Mouse (Mus musculus): ENCODE measurements around the gene Galnt15.

The Galnt15 gene

DNA sequence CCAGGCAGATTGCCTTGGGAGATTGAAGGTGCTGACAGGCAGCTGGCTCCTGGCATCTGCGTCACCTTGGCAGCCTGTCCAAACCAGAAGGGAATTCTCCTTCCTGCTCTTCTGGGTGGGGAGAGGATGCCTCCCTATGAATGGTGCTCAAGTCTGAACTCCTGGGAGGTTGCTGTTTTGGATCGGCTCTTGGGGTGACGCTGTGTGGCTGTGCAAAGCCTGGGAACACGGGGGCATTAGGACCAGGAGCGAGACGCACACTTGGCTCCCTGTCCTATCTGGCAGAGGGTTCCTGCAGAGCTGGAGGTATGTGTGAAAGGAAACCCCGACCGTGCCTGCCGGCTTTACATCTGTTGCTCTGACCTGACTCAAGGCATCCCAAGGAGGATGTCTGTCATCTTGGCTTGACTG is at the start of gene Galnt15:
Gene Galnt15 (plus strand): TSS at position 309 of the 411 bp plus-strand sequence.
- DNase-seq (ENCODE audit: low spot score in 2 of 2), result no peak

DNA sequence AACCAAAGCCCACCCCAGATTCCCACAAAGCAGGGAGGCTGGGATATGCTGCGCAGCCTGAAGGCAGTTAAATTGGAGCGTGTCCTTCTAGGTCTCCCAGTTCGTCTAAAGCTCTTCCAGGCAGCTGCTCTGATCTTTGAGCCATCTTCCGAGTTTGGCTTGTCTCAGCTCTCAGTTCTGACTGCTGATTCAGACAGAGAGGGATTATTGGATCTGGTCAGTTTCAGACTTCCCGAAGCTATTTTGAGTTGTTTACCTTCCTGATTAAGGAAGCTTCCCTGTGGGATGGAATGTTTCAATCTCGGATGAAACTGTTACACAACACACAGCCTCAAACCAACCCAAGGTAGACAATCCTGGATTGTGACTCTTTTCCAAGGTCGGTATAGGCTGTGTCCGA is 34.8 kb upstream of the Galnt15 start:
- DNase-seq (ENCODE audit: low spot score in 2 of 2), result no peak

- DNase-seq (ENCODE audit: low spot score in 2 of 2), result no peak
Observed at GRCm38 (mm10) chr14:32000941-32001340, 27.8 kb upstream of the Galnt15 start.

DNA sequence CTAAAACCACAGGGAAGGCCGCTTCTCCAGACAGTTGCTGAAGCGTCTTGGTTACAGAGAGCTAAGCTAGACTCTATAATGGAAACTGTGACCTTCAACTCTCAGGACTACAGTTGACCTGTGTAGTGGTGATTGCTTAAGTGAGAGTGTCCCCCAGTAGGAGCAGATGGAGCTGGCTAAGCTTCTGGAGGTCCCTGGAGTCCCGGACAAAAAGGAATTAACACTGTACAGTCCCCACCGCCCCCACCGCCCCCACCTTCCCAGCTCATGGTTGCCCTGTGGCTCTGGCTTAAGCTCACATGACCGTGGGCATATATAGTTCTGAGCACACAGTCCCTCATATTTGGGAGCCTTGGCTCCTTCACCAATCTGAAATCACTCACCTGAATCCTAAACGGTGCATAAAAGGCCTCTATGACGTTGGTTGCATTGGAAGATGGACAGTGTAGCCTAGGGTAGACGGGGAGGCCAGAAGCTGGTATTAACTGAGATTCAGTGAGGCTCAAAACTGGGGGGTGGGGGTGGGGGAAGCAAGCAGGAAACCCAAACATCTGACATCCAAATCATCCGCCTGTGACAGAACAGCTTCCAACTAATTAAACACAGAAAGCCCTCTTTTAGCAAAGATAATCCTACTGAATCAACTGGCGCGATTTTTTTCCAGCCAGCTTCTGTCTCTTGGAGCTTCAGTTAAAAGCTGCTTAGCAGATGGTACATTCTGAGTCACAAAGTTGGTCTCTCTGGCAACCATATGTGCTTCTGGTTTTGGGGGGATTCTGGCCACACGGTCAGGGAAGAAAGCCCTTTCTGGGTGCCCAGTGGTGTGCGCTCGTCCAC is 26.1 kb upstream of the Galnt15 start:
- DNase-seq (ENCODE audit: low spot score in 2 of 2), result no peak

- no peak for DNase-seq (ENCODE audit: low spot score in 2 of 2)
Observed at GRCm38 (mm10) chr14:32003904-32004596, 24.7 kb upstream of the Galnt15 start.

DNA sequence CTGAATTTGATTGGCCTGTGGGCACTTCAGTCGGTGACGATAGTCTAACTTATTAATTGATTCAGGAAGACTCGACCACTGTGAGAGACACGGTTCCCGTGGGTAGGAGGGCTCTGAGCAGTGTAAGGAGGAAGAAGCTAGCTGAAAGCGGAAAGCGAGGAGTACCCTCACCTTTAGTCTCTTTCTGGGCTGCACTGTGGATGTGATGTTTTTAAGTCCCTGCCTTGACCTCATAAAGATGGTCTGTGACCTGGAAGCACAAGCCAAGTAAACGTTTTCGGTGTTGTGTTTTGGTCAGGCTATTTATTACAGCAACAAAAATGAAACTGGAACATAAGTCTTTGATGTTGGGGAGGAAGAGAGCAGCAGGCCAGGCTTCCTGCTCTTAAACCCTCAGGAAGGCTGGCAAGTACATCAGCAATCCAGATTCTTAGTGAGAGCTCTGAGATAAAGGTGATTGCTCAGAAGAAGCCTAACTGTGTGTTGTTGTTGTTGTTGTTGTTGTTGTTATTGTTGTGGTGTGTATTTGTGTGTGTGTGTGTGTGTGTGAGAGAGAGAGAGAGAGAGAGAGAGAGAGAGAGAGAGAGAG is 23.0 kb upstream of the Galnt15 start:
- no peak for DNase-seq (ENCODE audit: low spot score in 2 of 2)

DNA sequence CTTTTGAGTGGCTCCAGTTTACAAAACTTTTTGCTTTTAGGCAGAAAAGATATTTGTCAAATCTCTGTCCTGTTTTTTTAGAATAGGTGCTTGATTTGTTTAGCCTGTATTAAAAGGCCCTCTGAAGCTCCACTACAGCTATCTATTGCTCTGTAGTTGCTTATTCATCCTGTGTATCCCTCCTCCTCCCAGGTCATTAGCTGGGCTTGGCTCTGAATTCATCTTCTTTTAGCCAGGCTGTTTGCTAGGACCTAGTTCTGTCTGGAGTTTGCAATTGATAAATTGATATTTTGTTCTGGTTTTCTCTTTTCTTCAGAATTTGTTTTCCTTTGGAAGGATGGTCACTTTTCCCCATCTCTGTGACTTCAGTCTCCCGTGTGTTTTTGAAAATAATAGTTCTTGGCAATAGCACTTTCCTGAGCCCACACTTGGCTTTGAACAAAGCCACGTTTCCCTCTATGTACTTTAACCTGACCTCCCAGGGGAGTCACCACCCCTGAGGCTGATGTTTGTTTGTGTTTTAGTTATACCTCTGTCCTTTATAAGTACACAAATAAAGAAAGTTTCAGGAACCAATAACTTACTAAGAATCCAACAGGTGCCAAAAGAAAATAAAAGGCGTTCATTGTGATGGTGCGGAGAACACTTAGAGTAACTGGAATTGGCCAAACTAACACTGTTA is 21.0 kb upstream of the Galnt15 start:
- DNase-seq (ENCODE audit: low spot score in 2 of 2), result no peak

DNA sequence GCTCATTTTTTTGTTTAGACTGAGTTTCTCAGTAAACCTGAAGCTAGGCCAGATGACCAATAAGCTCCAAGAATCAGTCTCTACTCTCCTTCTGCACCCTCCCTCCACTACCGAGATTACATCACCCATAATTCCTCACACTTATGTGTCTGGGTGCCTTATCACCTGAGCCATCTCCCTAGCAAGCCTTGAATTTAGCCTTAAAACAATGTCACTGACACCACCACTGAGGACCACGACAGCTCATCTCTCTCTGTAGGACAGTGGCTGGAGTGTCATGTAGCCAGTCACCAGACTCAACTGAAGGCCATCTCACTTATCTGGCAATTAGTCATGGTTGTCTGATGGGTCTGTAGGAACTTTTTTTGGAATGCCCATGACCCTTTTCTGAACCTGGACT is 19.1 kb upstream of the Galnt15 start:
- no peak for DNase-seq (ENCODE audit: low spot score in 2 of 2)

DNA sequence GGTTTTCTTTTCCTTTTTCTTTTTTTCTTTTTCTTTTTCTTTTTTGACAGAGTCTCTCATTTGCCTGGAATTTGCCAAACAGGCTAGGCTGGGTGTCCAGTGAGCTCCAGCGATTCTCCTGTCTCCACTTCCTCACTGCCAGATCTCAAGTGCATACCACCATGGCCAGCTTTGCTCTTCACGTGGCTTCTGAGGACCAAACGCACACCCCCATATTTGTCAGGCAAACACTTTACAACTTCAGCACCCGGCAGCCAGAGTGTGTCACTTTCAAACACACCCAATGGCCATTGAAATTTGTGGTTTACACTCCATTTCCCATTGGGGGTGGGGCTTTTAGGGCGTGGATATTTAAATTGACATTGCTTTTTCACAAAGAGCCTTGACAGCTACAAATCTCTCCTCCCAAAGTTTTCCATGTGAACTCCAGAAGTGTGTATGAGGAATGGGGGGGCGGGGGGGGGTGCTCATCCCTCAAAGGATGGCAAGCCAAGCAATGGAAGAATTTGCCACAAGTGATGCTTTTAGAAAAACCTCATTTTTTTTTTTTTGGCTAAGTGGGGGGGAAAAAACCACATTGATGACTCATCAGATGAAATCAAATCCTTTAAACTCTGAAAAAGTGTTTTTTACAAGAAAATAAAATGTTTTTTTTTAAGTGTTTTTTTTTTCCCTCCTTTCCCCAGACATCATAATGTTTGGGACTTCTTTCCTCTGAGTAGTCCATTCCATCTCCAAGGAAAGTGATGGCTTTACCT is 17.1 kb upstream of the Galnt15 start:
- DNase-seq (ENCODE audit: low spot score in 2 of 2), result no peak

DNA sequence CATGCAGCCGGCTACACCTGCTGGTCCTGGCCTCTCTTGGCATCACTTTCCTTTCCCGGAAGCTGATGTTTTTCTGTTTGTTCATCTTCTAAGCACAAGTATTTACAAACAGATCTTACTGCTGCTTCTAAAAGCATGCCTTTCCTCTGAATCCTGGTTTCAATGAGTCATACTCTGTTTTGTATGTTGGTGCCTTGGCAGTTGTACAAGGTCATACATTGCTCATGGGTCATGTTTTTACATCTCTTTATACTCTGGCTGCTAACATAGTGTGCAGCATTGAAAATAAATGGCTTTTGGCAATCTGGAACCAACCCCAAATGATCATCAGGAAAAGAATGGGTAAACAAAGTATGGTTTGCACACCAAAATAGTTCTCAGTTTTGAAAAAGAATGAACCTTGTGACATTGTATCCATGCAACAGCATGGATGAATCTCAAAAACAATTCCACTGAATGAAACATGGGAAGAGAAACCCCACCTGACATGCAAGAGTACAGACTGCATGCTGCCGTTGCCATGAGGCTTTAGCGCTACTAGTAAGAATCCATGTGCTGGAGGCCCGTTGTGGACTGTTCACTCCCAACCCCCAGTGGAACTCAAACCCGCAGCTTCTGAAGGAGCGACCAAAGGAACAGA is 13.5 kb upstream of the Galnt15 start:
- DNase-seq (ENCODE audit: low spot score in 2 of 2), result no peak

- no peak for DNase-seq (ENCODE audit: low spot score in 2 of 2)
Observed at GRCm38 (mm10) chr14:32016466-32016865, 12.3 kb upstream of the Galnt15 start.

DNA sequence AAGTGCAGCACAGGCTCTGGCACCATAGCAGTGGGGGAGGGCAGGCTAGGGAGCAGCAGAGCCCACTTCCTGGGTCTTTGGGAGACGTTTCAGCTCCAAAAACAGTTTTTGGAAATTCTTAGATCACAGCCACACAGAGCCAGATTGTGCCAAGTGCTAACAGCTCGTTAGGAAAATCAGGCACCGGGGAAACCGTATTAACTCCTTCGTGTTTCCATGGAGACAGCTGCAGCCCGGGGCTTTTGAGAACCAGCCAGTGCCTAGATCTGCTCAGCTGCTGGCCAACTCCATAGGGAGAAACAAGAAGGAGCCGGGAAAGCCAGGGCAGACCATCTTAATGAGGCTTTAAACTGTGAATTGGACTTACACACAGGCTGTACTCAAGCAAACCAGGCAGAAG is 11.9 kb upstream of the Galnt15 start:
- no peak for DNase-seq (ENCODE audit: low spot score in 2 of 2)

DNA sequence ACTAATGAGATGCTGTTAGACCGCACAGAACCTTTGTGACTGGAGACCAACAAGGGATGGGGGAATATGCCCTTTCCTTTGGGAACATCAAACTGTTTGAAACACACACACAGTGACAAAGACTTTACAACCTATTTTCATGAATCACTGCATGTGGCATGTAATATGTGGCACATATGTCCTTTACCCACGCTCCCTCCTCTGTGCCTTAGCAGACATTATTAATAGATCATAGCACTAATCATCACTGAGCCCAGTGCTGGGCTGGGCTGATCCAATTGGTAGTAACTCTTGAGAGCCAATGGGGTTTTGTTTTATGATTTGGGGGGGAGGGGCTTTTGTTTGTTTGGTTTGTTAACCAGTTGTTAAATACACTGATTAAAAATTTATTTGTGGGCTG is 11.3 kb upstream of the Galnt15 start:
- no peak for DNase-seq (ENCODE audit: low spot score in 2 of 2)

- DNase-seq (ENCODE audit: low spot score in 2 of 2), result no peak
Observed at GRCm38 (mm10) chr14:32019091-32019490, 9.7 kb upstream of the Galnt15 start.

DNA sequence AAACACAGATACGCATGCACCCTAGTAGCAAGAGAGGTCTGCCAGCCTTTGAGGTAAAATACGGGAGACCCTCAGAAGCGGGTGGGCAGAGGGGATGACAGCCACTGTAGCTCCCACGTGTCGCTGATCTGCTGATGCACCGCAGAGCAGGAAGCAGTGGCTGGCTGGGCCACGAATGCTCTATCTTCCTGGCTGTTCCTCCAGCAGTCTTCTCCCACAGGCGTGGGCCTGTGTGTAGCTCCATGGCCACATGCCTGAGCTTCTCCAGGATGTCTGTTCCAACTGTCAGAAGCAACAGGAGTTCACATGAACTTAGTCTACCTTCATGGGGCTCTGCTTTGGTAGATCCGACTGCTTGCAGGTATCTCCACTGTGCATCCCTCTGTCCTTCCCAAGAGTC is 6.8 kb upstream of the Galnt15 start:
- no peak for DNase-seq (ENCODE audit: low spot score in 2 of 2)

GRCm38 (mm10) chr14:32022450-32022849 is 6.3 kb upstream of the Galnt15 start:
- DNase-seq (ENCODE audit: low spot score in 2 of 2), result no peak

DNA sequence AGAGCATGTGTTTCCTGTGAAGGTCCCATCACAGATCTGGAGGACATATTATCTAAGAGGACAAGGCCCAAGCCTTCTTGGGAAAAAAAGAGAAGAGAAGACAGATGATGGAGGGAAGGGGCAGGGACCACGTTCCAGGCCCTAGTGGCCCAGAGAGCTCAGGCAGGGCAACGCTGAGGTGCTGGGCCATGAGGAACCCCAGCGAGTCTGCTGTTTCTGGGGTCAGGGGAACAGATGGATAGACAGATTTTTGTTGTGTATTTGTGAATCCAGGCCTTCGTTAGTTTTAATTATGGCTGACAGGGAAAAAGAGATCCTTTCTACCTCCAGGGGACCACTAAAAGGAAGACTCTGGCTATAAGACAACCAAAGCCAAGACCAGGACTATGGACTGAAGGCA is 4.9 kb upstream of the Galnt15 start:
- no peak for DNase-seq (ENCODE audit: low spot score in 2 of 2)

DNA sequence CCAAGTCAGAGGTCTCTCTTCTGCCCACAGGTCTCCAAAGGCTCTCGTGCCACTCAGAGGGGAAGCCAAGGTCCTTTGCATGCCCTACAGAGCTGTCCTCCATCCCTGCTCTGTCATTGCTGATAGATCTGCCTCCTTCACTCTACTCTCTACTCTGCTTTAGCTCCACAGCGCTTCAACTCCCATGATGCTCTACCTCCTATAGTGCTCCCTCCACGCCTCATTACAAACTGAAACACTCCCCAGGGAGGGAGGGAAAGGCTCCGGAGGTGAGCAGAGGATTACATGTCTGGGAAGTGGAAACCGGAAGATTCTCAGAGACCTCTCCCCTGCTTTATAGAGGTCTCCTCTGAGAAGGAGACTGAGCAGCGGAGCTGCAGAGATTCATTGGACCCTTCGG is 1.6 kb upstream of the Galnt15 start:
- no peak for DNase-seq (ENCODE audit: low spot score in 2 of 2)

GRCm38 (mm10) chr14:32029411-32029992 is 713 bp downstream of the Galnt15 start:
- no peak for DNase-seq (ENCODE audit: low spot score in 2 of 2)

DNA sequence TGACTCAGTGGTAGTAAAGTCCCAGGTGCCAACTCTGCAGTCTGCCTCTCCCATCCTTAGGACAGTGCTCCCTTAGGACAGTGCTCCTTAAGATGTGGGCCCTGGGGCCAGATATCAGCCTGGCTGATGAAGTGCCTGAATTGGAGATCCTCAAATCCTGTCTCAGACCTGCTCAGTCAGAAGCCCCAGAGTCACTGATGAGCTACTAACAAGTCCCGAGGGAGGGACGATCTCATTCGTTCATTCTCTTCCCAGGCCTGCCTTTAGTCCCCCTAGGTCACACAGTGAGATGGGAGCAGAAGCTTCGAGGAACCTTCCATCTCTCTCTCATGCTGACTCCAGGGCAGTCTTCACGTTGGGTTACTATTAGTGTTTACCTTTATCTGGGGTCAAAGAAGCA is 1.3 kb downstream of the Galnt15 start:
- no peak for DNase-seq (ENCODE audit: low spot score in 2 of 2)

- peak; percentile 18 to 57 for DNase-seq (ENCODE audit: low spot score in 2 of 2)
Observed at GRCm38 (mm10) chr14:32032522-32032921, 3.7 kb downstream of the Galnt15 start.
